Mouse (Mus musculus) kidney, adult 2 months (tissue): ENCODE measurements around the gene Olfr279.

Experiments
- CTCF ChIP-seq: fragments of 200-500 bp; conservative IDR thresholded peaks from 2 replicates; pipeline ENCODE4 v1.5.1; 2011; ENCODE audit warnings: low read depth, mild to moderate bottlenecking, control low read depth, low read length, moderate library complexity, mixed read lengths; ENCODE audit not compliant: insufficient read depth, insufficient read length
- POLR2A ChIP-seq: fragments of 200-500 bp; IDR thresholded peaks from one replicate; pipeline ENCODE4 v1.6.1; 2011; ENCODE audit warnings: low read depth, low read length, control low read depth

GRCm38 (mm10) chr15:98528066-98528563, 35.9 kb downstream of the Olfr279 start:
- TF ChIP-seq POLR2A, result no peak
- TF ChIP-seq CTCF, result no peak
